Comparison of ENCODE assay signal across 12 mouse cellular contexts in the genomic region with DNA sequence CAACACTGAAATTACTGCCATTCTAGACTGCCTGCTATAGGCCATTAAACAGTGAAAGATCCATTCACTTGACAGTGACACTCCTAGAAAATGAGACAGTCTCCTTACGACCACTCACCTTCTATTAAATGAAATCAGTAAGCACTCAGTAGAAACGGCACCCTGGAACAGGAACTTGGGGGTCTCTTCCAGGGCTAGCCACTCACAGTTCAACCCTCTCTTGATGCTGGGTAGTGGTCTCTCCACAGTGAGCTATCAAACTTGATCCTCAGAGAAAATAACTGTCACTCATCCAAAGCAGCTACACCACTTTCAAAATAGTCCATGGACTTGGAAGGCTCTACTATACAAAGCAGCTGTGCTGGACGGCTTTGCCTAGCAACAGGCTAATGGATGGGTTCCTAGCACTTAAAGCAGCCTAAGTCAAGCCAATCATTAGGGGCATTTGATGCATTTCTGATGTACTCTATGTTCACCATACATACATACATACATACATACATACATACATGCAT. TPM values are rescaled to one million over a fixed set of nuclear protein-coding genes. Genes with fewer than 3 reads are reported as not detected.
DNase-seq lines count a peak whose midpoint lies in the region; ATAC-seq lines count a peak whose summit lies in the region.
"Had no signal": no experiment of that assay in that cellular context is flagged by ENCODE, and none has a peak within 500 bp of the region (broad histone marks: within the 10 kb centered on the region; RNA-seq: fewer than 3 reads in every experiment).

No protein-coding gene starts in this region.

- DNase-seq in hindbrain, embryonic 14.5 days (ENCODE audit: low spot score), result no peak
- DNase-seq in left cerebral cortex, postnatal 25 days (ENCODE audit: low spot score in 2 of 2), result no peak
- no peak for DNase-seq in cerebellum, postnatal 25 days
- DNase-seq: adrenal gland, postnatal 25 days; cerebellum, adult 18-20 months; liver; thymus, adult 2 months had no signal

- peak overlapping the region; percentile 6; the same call in 1 of the 2 replicates for H3K27ac ChIP-seq in hindbrain, embryonic 13.5 days
- no peak overlapping the region for H3K27ac ChIP-seq in hindbrain, embryonic 14.5 days
- H3K27ac ChIP-seq in neural tube, embryonic 13.5 days (replicated peaks), result 0 out of 2 replicates have a peak overlapping the region, but pooled peaks have one; percentile 24
- no peak overlapping the region for H3K27ac ChIP-seq in neural tube, embryonic 15.5 days (replicated peaks)
- H3K27ac ChIP-seq in intestine, embryonic 16.5 days (ENCODE audit: low read length), result peak overlapping the region; percentile 72
- H3K27ac ChIP-seq: hindbrain, embryonic 15.5 days had no signal

- ATAC-seq in hindbrain, embryonic 13.5 days (ENCODE audit: low FRiP score), result no peak
- ATAC-seq in hindbrain, embryonic 14.5 days (ENCODE audit: low FRiP score), result no peak
- ATAC-seq in neural tube, embryonic 13.5 days (ENCODE audit: low read depth), result no peak
- ATAC-seq in neural tube, embryonic 15.5 days (ENCODE audit: low FRiP score), result no peak
- peak; percentile 33; the same call in 1 of the 2 replicates for ATAC-seq in intestine, embryonic 16.5 days

- no peaks in the 10 kb centered on the region for H3K27me3 ChIP-seq in hindbrain, embryonic 13.5 days
- H3K27me3 ChIP-seq in hindbrain, embryonic 14.5 days (ENCODE audit: control insufficient read depth, insufficient read depth, low read length), result no peaks in the 10 kb centered on the region
- no peaks in the 10 kb centered on the region for H3K27me3 ChIP-seq in neural tube, embryonic 13.5 days
- H3K27me3 ChIP-seq in neural tube, embryonic 15.5 days (replicated peaks), result no peaks in the 10 kb centered on the region
- no peaks in the 10 kb centered on the region for H3K27me3 ChIP-seq in intestine, embryonic 16.5 days (replicated peaks; ENCODE audit: control insufficient read depth, insufficient read depth, low read length)
- H3K27me3 ChIP-seq: hindbrain, embryonic 15.5 days had no signal

- intact Hi-C loops in left cerebral cortex, postnatal 25 days (cut with DNase I), result no loop called here

- 79% methylated on average over 3 of the region's 3 CpGs for WGBS in hindbrain, embryonic 13.5 days
- WGBS in hindbrain, embryonic 14.5 days, result 76% methylated on average over 3 of the region's 3 CpGs
- WGBS in neural tube, embryonic 13.5 days, result 70% methylated on average over 3 of the region's 3 CpGs
- 65% methylated on average over 3 of the region's 3 CpGs for WGBS in neural tube, embryonic 15.5 days
- 57% methylated on average over 3 of the region's 3 CpGs for WGBS in intestine, embryonic 16.5 days

- peaks cover 30% of the 10 kb centered on the region for H3K36me3 ChIP-seq in hindbrain, embryonic 13.5 days
- H3K36me3 ChIP-seq in hindbrain, embryonic 14.5 days (replicated peaks; ENCODE audit: control insufficient read depth, insufficient read depth), result peaks cover 32% of the 10 kb centered on the region
- H3K36me3 ChIP-seq in neural tube, embryonic 13.5 days, result peaks cover 29% of the 10 kb centered on the region
- H3K36me3 ChIP-seq in neural tube, embryonic 15.5 days, result peaks cover 21% of the 10 kb centered on the region
- peaks cover 5% of the 10 kb centered on the region for H3K36me3 ChIP-seq in intestine, embryonic 16.5 days (ENCODE audit: control insufficient read depth, insufficient read depth, low read length)

- H3K4me3 ChIP-seq in hindbrain, embryonic 13.5 days, result no peak overlapping the region
- H3K4me3 ChIP-seq in hindbrain, embryonic 14.5 days (replicated peaks; ENCODE audit: low read length), result no peak overlapping the region
- no peak overlapping the region for H3K4me3 ChIP-seq in neural tube, embryonic 13.5 days
- H3K4me3 ChIP-seq in neural tube, embryonic 15.5 days (replicated peaks), result no peak overlapping the region
- H3K4me3 ChIP-seq in intestine, embryonic 16.5 days (ENCODE audit: low read length), result no peak overlapping the region
- H3K4me3 ChIP-seq: hindbrain, embryonic 15.5 days had no signal

- H3K4me1 ChIP-seq in hindbrain, embryonic 13.5 days (replicated peaks), result no peaks in the 10 kb centered on the region
- H3K4me1 ChIP-seq in hindbrain, embryonic 14.5 days (replicated peaks; ENCODE audit: control insufficient read depth, insufficient read depth, low read length), result no peaks in the 10 kb centered on the region
- H3K4me1 ChIP-seq in neural tube, embryonic 13.5 days (replicated peaks), result no peaks in the 10 kb centered on the region; the same call in 1 of the 2 replicates
- peaks cover 7% of the 10 kb centered on the region; the same call in 1 of the 2 replicates for H3K4me1 ChIP-seq in neural tube, embryonic 15.5 days
- H3K4me1 ChIP-seq in intestine, embryonic 16.5 days (ENCODE audit: control insufficient read depth, insufficient read depth, low read length), result 0 out of 2 replicates have a peak, but pooled peaks cover 5% of the 10 kb centered on the region
- H3K4me1 ChIP-seq: hindbrain, embryonic 15.5 days had no signal

- no peaks in the 10 kb centered on the region for H3K9me3 ChIP-seq in hindbrain, embryonic 13.5 days
- no peaks in the 10 kb centered on the region for H3K9me3 ChIP-seq in hindbrain, embryonic 14.5 days (ENCODE audit: control insufficient read depth, low read length)
- no peaks in the 10 kb centered on the region for H3K9me3 ChIP-seq in neural tube, embryonic 13.5 days
- H3K9me3 ChIP-seq in neural tube, embryonic 15.5 days (replicated peaks), result no peaks in the 10 kb centered on the region
- H3K9me3 ChIP-seq in intestine, embryonic 16.5 days (ENCODE audit: control insufficient read depth, low read length), result no peaks in the 10 kb centered on the region
- H3K9me3 ChIP-seq: hindbrain, embryonic 15.5 days had no signal

- H3K9ac ChIP-seq in hindbrain, embryonic 13.5 days, result no peak overlapping the region
- no peak overlapping the region for H3K9ac ChIP-seq in hindbrain, embryonic 14.5 days
- no peak overlapping the region for H3K9ac ChIP-seq in neural tube, embryonic 13.5 days
- H3K9ac ChIP-seq in neural tube, embryonic 15.5 days (replicated peaks), result no peak overlapping the region
- no peak overlapping the region for H3K9ac ChIP-seq in intestine, embryonic 16.5 days (ENCODE audit: low read depth, low read length)
- H3K9ac ChIP-seq: hindbrain, embryonic 15.5 days had no signal

- no peak overlapping the region for H3K4me2 ChIP-seq in hindbrain, embryonic 13.5 days
- no peak overlapping the region for H3K4me2 ChIP-seq in hindbrain, embryonic 14.5 days (replicated peaks)
- H3K4me2 ChIP-seq in neural tube, embryonic 13.5 days, result no peak overlapping the region
- no peak overlapping the region for H3K4me2 ChIP-seq in neural tube, embryonic 15.5 days
- H3K4me2 ChIP-seq in intestine, embryonic 16.5 days (ENCODE audit: low read depth, low read length), result no peak overlapping the region
- H3K4me2 ChIP-seq: hindbrain, embryonic 15.5 days had no signal

RNA-seq across cellular contexts. Expression of a gene that starts 30.4 kb away (rescaled TPM):
- polyA plus RNA-seq in hindbrain, embryonic 13.5 days (2015; fragmentation: Nextera tagmentation; extraction: Ambion mirVana), result 47.8 and 48.7 TPM in 2 replicates
- polyA plus RNA-seq in hindbrain, embryonic 14.5 days (2014; fragmentation: Nextera tagmentation; extraction: Ambion mirVana), result 39.5 and 44.1 TPM in 2 replicates
- polyA plus RNA-seq in neural tube, embryonic 13.5 days (2015; fragmentation: Nextera tagmentation; extraction: Ambion mirVana), result 42.6 and 43.5 TPM in 2 replicates
- 39.5 and 40.5 TPM in 2 replicates for polyA plus RNA-seq in neural tube, embryonic 15.5 days (2015; fragmentation: Nextera tagmentation; extraction: Ambion mirVana)
- polyA plus RNA-seq in intestine, embryonic 16.5 days (2015; fragmentation: Nextera tagmentation; extraction: Ambion mirVana), result 25.2 and 26.4 TPM in 2 replicates
- total RNA-seq in left cerebral cortex, postnatal 25 days (2021), result 10 to 100 TPM; 49.6 to 49.7 TPM

Comparison
In these comparisons a context has a peak if more than half of its experiments do, and no peak if none do; other contexts are left out.
1. H3K27ac ChIP-seq: peak in hindbrain, embryonic 13.5 days (single experiment), neural tube, embryonic 13.5 days (single experiment) and intestine, embryonic 16.5 days (single experiment); none in hindbrain, embryonic 14.5 days (single experiment) and neural tube, embryonic 15.5 days (single experiment).